Mouse (Mus musculus): ENCODE data around the gene Hist1h3a.
"Not testable (repeated sequence)": the region's sequence is repeated elsewhere in the genome, so short reads cannot be mapped to it uniquely, and the experiment has no call there.

Gene Hist1h3a

DNA sequence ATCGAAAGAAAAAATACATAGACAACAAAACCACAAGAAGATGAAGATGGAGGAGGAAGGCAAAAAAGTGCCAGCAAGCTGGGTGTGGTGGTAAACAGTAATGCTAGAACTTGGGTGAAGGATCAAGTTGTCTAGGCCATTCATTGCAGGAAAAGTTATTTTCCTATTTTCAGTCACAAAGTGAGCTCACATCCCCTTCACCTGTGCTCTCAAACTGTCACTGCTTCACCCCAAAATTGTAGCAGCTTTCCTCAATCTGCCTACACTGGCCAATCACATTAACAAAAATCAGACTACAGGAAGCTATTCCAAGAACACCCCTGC, 2.3 kb downstream of the Hist1h3a start:
- no peak for ATAC-seq (ENCODE audit: insufficient number of reproducible peaks, low FRiP score, low TSS enrichment)

DNA sequence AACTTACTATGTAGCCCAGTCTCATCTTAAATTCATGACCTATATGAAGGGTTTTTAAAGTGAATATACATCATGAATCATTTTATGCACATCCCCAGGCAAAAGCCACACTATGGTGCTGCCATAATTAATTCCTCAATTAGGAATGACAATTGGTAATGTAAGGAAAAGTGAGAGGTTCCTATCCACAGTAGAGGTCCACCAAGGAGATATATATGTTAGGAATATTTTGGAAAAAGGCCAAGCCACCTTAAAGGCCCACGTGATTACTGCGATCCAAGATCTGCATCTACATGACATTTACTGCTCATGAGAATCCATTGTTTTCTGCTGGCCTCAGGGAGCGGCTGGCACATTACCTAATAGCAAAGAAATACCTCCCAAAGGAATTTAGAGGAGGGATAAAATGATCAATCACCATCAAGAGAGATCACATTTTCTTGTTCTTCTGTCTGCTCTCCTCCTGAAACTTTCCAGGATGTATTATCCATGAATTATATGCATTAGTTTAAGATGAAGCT, 2.9 kb downstream of the Hist1h3a start:
- ATAC-seq (ENCODE audit: insufficient number of reproducible peaks, low FRiP score, low TSS enrichment) = no peak

DNA sequence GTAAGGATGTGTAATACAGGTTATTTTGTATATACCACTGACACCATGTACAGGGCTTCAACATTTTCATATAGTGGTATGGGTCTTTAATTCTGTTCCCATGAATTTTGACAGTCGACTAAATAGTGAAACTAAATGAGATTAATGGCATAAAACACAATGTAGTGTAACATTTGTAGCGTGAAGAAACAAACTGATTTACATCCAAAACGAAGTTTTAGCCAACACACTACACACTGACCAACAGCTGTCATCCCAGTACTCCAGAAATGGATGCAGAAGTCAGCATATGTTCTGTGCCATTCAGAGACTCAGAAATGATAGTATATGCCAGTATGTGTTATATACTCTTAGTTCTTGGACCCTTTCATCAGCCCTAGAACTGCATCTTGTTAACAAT, 4.3 kb downstream of the Hist1h3a start:
- no peak for ATAC-seq (ENCODE audit: insufficient number of reproducible peaks, low FRiP score, low TSS enrichment)

DNA sequence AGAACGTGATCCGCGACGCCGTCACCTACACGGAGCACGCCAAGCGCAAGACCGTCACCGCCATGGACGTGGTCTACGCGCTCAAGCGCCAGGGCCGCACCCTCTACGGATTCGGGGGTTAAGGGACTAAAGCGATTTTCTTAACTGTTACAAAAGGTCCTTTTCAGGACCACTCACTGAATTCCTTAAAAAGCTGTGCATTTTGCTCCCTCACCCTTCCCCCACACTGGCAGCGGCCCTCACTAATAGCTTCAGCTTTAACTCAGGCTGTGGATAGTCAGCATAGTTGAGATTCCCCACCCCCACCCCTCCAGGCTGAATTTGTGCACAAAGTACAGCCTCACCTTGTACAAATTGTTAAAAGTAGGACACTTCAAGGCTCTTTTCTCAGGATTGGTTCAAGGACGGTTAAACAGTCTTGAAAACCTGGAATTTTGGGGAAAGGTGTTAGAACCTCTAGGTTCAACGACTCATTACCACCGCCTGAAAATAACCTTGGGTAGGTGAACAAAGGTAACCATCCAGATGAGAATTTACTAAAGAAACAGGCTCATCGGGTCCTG, 4.9 kb downstream of the Hist1h3a start:
- ATAC-seq (ENCODE audit: insufficient number of reproducible peaks, low FRiP score, low TSS enrichment) = no peak

DNA sequence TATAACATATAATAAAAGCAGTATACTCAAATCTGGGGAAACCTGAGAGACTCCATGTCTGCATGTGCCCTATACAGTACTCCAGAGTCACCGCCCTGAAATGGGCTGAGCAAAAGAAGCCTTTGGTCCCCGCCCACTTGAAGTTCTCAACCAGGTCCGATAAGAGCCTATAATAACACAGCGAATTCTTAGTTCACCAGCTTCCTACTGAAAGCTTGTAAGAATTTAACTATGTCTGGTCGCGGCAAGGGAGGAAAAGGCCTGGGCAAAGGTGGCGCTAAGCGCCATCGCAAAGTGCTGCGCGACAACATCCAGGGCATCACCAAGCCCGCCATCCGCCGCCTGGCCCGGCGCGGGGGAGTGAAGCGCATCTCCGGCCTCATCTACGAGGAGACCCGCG, 5.4 kb downstream of the Hist1h3a start, which contains the start of gene Hist1h4b:
Gene Hist1h4b, plus strand, starts transcription at position 224 of the 400 bp plus-strand sequence.
- ATAC-seq (ENCODE audit: insufficient number of reproducible peaks, low FRiP score, low TSS enrichment) = peak; percentile 69

DNA sequence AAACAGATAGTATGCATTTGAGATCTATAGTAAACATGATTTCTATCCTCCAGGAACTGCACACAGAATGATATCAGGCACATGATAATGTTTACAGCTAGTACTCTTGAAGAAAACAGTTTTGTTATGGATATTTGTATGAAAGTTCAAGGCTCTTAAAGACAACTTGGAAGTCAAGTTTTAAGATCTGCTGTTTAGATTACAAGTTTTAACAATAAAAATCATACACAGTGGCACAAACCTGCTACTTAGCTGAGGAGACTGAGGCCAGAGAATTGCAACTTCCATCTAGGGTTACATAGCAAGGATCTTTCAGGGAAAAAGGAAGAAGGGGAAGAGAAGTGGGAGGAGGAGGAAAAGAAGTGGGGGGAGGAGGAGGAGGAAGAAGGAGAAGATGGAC, 7.2 kb downstream of the Hist1h3a start:
- no peak for ATAC-seq (ENCODE audit: insufficient number of reproducible peaks, low FRiP score, low TSS enrichment)

DNA sequence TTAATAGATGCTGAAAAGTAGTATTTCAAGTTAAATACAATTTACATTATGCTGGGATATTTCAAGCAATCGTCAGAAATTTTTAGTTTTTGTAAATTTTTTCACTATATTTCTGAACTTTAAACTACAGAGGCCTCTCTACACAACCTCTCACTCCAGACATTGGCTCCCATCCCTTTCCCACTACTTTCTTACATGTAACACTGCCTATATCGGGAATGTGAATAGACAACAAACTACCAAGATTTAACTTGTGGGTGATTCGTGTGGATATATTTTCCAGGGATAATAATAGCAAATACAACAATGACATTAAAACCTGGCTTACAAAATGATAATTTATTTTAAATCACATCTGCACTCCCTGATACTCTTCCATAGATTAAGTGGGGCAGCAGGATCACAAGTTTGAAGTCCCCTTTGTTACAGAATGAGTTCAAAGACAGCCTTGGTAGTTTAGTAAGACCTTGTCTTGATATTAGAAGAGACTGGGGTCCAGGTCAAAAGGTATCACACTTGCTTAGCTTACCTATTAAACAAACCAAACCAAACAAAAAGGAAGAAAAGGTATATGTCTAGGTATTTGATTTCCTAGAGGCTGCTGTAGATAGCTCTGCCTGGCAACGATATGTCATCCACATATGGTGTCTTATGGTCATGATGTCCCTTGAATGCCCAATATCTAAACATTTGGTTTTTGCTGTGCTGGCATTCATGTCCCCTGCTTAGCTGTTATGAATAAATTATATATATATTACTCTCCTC, 8.7 kb downstream of the Hist1h3a start:
- no peak for ATAC-seq (ENCODE audit: insufficient number of reproducible peaks, low FRiP score, low TSS enrichment)

DNA sequence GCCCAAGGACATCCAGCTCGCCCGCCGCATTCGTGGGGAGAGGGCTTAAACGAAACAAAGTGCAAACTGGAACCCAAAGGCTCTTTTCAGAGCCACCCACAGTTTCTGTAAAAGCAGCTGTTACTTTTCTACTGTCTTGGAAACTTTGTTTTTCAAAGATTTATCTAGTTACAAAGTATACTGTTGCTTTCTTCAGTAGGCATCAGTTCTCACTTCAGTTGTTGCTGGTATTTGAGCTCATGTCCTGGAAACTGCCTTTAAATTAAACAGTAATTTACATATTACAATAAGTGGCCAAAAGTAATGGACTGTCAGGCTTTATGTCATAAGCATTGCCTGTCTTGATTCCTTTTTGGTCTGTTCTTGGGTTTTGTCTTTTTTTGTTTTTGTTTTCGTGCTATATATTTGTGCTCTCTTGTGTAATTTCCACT, 9.4 kb downstream of the Hist1h3a start:
- ATAC-seq (ENCODE audit: insufficient number of reproducible peaks, low FRiP score, low TSS enrichment) = no peak

DNA sequence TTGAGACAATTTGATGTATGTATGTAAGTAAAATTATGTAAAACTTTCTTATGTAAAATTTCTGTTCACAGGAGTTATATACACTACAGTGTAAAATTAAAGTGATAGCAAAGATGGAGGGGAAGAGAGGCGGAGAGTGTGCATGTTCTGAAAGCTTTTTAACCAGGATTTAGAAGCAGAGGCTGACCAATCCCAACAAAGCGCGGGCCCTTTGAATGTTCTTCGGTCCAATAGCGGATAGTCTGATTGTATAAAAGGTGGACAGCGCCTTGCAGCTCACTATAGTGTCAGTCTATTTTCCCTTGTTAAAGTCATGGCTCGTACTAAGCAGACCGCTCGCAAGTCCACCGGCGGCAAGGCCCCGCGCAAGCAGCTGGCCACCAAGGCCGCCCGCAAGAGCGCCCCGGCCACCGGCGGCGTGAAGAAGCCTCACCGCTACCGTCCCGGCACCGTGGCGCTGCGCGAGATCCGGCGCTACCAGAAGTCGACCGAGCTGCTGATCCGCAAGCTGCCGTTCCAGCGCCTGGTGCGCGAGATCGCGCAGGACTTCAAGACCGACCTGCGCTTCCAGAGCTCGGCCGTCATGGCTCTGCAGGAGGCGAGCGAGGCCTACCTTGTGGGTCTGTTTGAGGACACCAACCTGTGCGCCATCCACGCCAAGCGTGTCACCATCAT, 10.0 kb downstream of the Hist1h3a start, which contains the start of gene Hist1h3b:
Gene Hist1h3b, plus strand, starts transcription at position 201 of the 675 bp plus-strand sequence.
- peak; percentile 53; the same call in 1 of the 2 replicates for ATAC-seq (ENCODE audit: insufficient number of reproducible peaks, low FRiP score, low TSS enrichment)

DNA sequence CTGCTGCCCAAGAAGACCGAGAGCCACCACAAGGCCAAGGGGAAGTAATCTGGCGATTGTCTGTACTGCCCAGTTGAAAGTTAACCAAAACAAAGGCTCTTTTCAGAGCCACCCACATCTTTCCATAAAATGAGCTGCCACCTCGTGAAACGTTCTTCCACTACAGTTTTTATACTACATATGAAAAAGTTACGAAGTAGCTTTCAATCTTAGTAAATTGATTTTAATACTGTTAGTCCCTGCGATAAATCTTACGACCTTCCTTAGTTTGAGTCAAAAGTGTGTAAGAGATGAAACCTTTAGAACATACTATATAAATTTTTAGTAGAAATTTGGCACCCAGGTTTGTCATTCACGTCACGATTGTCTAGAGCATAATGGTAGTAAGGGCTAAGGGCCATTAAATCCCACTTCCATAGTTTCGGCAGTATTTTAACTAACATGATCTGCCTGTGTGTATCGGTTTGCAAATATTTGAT, 10.7 kb downstream of the Hist1h3a start:
- no peak for ATAC-seq (ENCODE audit: insufficient number of reproducible peaks, low FRiP score, low TSS enrichment)

DNA sequence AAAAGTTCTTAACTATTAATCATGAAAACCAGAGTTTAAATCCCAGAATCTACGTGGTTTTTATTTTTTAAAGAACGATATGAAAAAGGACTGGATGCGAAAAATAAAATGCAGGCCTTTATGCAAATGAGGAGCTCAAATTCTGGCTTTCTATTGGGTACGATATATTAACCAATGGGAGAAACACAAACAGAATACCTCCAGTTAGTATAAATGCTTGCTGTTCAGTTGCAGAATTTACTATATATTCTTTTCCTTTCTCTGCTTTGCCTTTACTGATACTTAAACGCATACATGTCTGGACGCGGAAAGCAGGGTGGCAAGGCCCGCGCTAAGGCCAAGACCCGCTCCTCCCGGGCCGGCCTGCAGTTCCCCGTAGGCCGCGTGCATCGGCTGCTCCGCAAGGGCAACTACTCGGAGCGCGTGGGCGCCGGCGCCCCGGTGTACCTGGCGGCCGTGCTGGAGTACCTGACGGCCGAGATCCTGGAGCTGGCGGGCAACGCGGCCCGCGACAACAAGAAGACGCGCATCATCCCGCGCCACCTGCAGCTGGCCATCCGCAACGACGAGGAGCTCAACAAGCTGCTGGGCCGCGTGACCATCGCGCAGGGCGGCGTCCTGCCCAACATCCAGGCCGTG, 11.2 kb downstream of the Hist1h3a start, which contains the start of gene Hist1h2ab:
Gene Hist1h2ab, plus strand, starts transcription at position 288 of the 639 bp plus-strand sequence.
- not testable (repeated sequence) for ATAC-seq (ENCODE audit: insufficient number of reproducible peaks, low FRiP score, low TSS enrichment)

DNA sequence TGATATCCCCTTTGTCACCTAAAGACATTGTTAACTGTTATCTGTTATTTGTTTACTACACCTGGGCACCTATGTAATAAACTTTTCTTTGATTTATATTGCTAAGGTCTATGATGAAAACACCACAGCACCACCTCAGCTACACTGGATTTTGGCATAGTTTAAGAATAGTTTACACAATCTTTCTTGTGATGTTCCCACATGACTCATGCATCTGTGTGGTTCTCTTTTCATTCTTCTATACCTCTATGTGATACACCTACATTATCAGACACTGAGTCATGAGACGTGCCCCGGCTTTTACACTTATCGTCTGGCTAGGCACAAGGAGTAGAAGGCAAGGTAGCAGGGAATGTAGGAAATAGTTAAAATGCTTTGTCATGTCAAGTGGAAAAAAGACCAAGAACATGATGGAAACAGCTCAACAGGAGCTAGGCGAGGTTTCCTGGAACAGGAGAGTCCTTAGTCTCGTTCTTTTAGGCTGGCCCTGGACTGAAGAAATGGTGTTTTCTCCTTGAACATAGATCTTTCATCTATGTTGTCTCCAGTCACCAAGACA, 12.5 kb downstream of the Hist1h3a start:
- no peak for ATAC-seq (ENCODE audit: insufficient number of reproducible peaks, low FRiP score, low TSS enrichment)

DNA sequence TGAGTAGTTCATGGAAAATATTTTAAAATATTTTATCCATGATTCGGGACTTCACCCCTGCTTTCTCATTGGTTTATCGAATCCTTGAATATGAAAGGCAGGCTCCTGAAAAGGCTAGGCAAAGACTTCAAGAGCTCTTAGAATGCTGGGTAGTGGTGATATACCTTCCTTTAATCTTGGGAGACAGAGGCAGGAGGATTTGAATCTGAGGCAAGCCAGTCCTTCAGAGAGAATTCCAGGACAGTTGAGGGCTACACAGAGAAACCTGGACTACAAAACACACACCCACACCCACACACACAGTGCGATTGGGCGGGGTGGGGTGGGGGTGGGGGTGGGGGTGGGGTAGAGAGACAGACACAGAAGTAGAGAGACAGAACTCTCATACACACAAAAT, 14.3 kb downstream of the Hist1h3a start:
- no peak for ATAC-seq (ENCODE audit: insufficient number of reproducible peaks, low FRiP score, low TSS enrichment)

DNA sequence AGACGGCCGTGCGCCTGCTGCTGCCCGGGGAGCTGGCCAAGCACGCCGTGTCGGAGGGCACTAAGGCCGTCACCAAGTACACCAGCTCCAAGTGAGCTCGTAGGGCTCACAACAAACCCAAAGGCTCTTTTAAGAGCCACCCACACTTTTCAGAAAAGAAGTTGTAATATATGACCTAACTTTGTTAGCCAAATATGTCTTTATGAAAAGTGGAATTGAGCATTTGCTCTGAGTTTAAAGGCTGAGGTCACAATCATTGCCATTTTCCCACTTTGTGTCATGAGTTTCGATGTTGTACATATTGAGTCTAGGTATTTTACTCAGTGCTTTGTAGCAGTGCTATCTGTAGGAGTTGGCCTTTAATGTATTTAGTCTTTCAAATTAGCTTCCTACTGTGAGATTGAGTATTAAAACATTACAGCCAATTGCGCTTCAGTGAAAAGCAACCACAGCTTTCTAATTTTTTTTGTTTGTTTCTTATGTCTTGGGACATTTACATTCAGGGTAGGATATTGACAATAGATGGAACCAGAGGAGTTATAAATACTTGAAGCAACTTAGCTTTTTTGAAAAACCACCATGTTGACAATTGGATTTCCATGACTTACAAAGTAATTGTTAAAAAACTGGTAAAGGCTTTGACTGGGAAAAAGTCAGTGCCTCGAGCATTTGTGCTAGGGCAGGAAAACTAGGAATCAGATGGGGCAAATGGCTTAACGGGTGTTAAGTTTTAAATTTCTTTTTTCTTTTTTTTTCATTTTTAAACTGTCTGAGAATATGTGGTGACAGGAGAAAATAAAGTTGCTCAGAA, 14.9 kb downstream of the Hist1h3a start:
- no peak for ATAC-seq (ENCODE audit: insufficient number of reproducible peaks, low FRiP score, low TSS enrichment)

DNA sequence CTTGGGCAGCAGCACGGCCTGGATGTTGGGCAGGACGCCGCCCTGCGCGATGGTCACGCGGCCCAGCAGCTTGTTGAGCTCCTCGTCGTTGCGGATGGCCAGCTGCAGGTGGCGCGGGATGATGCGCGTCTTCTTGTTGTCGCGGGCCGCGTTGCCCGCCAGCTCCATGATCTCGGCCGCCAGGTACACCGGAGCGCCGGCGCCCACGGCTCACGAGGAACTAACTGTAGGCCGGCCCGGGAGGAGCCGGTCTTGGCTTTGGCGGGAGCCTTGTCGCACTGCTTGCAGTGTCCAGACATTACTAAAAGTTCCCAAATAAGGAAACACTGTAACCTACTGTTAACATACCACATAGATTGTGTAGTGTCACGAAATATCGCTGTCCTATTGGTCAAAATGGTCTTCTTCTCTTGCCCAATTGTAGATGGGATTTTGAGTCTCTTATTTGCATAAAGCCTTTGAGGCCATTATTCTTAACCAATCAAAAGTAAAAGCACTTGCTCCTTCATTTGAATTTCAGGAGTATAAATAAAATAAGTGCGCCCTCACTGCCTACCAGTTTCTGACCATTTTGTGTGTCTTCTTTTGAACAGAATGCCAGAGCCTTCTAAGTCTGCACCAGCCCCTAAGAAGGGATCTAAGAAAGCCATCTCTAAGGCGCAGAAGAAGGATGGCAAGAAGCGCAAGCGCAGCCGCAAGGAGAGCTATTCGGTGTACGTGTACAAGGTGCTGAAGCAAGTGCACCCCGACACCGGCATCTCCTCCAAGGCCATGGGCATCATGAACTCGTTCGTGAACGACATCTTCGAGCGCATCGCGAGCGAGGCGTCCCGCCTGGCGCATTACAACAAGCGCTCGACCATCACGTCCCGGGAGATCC, 15.7 kb downstream of the Hist1h3a start, which contains the start of gene Hist1h2bb:
Gene Hist1h2bb, plus strand, starts transcription at position 534 of the 880 bp plus-strand sequence.
- ATAC-seq (ENCODE audit: insufficient number of reproducible peaks, low FRiP score, low TSS enrichment) = peak; percentile 99

DNA sequence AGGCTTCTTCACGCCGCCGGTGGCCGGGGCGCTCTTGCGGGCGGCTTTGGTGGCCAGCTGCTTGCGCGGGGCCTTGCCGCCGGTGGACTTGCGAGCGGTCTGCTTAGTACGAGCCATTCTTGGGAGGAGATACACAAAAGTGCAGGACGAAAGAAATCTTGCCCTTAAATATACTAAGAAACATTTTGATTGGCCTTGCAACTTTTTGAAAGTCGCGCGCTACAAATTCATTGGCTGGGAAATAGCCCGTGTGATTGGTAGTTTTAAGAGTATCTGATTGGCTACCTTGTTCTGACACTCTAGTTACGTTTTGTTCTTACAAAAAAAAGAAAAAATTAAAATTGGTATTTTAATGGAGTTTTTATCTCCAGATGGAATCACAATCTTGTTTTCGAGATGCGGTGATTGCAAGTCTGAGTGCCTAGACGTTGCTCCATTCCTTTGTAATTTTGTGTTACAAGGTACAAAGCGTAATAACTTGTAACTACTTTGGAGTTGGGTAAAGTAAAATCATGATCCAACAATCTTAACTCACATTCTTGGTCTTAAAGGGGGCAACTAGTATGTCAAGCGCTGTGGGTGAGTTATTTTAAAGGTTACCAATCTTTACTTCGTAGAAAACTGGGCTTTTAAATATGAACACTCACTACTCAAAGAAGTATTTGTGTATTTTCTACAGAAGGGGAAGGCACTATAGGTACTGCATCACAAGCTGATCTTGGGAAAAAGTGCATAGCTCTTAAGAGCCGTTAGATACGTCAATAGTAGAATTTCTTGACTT, 16.6 kb downstream of the Hist1h3a start, which contains the start of gene Hist1h3c:
Gene Hist1h3c, minus strand, starts transcription at position 222 of the 781 bp plus-strand sequence.
- peak; percentile 56 for ATAC-seq (ENCODE audit: insufficient number of reproducible peaks, low FRiP score, low TSS enrichment)

Data from cerebellum, adult (tissue).